Mouse (Mus musculus) thymus, adult 18-20 months (tissue): ENCODE measurements at regions not wholly inside any gene's neighbourhood (a gene's known extent, or its start where the extent isn't known, plus 50 kb on each side); places are given as distances from the start of the nearest gene placed in this dataset.

Source experiments
- DNase-seq, 2 experiments: peaks; one replicate each; pipeline ENCODE4 v3.0.0; 2022; ENCODE audit warnings: mixed read lengths in 2 of 2

DNA sequence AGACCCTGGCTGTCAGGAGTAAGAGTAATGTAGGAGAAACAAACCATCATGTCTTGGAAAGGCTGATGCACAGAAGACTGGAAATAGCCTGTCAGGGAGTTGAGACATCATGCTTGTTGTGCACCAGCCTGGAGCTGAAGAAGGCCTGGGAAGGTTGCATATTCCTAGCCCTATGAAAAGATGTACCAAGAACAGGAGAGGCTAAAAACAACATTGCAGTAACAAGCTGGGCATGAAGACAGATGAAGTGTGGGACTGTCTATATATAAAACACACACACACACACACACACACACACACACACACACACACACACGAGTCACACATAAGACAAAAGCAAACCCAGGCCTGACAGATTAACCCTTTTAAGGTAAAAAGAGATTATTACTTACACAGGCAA is 185.1 kb upstream of the Tmem72 start:
- DNase-seq = no peak

DNA sequence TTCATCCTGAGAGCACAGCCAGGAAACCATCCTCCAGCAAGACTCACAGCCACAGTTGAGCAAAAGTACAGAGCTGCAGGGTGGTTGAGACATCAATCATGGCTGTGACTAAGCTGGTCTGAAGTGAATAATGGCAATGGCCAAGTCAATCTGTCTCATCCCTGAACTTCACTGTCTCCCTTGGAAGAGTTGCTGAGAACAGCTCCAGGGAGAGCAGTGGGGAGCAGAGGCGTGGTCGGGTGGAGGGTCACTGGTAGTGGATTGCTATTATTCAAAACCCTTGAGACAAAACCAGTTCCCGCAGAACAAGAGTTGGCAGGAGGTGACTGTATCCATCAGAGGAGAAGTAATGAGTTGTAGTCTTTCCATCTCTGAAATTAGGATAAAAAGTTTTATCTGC is 185.7 kb upstream of the Tmem72 start:
- no peak for DNase-seq

DNA sequence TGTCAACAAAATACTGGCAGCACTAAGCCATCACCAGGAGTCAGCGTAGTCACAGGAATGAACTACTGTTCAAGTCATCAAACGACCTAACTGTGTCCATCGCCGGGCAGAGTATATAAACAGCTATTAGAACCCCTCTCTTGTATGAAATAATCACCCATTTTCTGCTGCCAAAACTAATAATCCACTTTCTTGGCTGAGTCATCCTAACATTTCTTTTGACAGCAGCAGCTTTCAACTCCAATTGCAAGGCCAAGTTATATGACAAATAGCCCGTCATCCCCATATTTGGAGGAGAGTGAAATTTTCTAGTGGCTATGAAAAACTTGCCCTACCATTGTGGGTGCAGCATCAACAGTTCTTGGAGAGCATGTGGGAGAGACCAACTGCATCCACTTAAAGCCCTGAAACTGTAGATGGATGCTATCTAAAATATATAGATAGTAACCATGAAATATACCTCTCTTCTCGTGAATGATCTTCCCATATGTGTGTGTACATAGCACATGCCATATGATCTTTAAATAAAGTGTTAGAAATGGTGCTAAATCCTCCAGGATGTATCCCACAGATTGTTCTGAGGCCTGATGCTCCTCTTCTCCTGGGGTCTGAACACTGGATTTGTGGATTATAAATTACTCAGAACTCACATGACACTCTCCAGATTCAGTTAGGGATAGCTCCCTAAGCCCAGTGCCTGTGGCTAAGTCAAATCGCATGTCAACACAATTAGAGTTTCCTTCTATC is 189.9 kb upstream of the Tmem72 start:
- no peak for DNase-seq

DNA sequence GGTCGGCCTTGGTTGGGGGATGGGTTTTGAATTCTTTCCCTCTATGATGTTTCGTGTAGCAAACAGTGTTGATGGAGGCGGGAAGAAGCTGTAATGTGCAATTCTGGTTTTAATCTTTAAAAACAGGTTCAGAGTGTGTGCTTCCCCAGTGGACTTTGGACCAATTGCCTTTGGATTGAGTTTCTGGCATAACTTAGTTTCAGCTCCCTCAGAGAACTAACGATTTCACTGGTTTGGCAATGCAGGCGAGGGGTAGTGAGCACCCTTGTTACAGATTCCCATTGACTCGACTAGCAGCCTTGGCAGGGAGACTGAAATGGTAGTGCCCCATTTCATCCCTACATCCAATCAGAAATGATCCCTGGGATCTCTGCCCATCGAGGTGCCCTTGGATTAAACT is 193.9 kb upstream of the Tmem72 start:
- DNase-seq = no peak

DNA sequence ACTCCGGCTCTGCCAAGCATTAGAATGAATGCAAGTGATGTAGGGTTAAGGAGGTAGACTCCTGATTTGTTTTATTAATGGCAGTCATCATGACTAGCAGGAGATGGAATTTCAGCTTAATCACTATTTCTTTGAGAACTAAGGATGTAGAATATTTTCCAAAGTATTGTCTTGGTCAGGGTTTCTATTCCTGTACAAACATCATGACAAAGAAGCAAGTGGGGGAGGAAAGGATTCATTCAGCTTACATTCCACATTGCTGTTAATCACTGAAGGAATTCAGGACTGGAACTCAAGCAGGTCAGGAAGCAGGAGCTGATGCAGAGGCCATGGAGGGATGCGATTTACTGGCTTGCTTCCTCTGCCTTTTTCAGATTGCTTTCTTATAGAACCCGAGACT is 195.4 kb upstream of the Tmem72 start:
- no peak for DNase-seq

DNA sequence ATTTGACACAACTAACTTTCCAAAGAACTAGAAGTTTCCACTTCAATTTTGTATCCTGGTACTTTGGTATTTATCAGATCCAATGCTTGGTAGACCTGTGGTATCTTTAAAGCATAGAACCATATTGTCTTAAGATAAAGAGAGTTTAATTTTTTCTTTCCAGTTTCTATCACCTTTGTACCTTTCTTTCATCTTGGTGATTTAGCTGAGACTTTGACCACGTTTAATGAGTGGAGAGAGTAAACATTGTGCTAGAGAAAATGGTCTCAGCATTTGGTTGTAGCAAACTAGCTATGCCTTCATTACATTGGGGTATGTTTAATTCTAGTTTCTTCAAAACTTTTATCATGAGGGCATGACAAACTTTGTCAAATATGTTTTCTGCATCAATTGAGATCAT is 197.4 kb upstream of the Tmem72 start:
- no peak for DNase-seq

DNA sequence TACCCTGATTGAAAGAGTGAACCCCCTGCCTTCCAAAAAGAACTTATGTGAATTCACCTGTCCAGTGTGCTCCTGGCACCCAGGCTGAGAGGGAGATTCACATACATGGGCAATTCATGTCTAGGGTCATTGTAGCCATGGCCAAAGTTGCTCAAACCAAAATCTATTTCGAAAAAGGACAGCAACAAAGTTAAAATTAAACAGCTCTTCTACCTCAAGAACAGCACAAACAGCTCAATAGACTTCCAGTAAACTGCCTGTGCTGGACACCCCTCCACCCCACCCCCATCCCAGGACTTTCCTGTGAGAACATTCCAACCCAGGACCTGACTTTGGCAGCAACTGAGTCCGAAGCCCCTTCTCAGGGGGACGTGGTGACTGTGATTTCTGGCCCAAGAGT is 218.3 kb upstream of the Tmem72 start:
- DNase-seq = no peak

DNA sequence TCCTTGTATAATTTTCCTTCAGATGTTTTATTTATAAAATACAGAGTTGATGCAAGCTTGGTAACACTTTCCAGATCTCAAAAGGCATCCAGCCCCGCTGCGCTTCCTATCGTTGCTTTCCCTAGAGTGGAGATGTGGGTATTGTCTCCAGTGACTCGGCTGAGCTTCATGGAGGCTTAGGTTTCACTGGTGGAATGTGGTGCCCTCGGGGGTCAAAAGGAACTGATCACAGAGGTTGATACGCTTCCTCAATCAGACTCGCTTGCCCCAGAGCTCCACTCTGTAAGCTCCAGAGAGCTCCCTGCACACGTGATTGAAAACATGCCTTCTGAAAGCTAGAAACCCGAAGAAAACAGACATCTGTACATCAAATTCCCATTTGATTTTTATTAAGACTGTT is 224.9 kb upstream of the Tmem72 start:
- no peak for DNase-seq

DNA sequence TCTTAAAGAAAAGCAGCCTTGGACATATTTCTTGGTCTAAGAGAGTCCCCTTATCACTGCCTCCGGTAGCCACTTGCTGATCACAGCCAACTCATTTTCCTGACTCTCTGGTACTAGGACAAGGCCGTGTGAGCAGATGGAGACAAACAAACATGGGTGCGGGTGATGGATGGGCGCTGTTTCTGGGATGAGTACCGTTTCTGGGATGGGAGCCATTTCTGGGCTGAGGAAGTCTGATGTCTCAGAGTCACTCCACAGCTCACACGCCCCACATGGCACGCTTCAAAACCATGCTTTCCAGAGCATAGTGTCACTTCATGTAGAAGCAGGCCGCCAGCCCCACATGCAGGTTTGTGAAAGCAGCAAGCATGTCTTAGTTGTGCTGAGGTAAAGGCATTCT is 225.6 kb upstream of the Cxcl12 start:
- no peak for DNase-seq

DNA sequence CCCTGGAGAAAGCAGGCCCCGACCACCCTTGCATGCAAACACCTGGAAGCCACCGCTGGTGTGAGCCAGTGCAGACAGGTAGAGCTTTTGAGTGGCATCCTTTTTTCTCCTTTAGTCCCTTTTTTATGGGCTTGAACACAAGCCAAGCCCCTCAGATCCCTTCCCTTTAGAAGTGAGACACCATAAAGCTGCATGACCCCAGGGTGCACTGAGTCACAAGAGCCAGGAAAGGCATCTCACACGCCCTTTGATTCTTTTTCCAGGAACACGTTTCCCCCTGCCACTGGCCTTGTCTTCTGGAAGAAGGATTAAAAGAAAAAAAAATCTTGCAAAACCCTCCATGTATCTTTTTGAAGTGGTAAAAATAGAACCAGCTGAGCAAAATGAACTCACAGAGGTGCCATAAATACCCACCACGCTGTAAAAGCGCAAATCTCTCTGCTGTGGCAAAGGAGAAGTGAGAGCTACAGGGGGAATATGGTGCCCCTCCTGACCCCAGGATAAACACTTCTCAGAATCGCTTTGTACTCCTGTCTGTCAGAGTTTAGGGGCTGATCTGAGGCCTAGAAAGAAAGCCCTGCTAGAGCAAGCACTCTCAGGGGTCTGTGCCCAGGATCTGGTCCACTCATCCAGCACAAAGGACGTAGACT is 222.1 kb upstream of the Cxcl12 start:
- no peak for DNase-seq

DNA sequence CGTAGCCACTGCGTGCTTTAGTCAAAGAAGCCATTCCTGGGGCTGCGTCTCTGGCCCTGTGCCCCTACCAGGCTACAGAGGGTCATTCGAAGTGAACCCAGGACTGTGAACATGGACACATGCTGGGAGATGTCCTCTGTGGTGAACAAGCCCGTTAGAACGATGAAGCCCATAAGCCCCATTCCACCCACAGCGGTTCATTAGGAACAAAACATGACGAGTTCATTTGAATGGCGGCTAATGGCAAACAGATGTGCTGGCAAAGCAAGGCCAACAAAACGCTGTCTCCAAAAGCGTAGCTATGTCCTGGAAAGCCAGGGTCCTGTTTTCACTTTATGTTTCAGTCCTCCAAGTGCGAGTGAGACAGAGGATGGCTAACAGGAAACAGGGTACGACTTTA is 208.7 kb upstream of the Cxcl12 start:
- no peak for DNase-seq

DNA sequence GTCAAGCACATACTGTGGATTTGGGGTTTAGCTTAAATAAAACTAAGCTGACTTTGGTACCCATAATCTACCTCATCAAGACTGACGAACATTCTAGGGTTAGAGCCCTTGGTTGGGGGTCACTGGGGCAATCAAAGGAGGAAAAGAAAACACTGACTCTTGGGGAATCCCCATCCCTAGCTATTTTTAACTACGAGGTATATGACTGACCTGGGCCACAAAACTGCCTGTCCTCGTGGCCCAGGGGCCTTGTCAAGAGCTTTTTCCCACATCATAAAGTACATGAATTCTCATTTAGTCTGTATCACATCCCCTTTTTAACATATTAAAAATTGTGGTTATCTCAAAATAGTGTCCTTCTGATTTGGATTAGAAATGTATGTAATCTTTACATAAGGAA is 207.7 kb upstream of the Cxcl12 start:
- no peak for DNase-seq

DNA sequence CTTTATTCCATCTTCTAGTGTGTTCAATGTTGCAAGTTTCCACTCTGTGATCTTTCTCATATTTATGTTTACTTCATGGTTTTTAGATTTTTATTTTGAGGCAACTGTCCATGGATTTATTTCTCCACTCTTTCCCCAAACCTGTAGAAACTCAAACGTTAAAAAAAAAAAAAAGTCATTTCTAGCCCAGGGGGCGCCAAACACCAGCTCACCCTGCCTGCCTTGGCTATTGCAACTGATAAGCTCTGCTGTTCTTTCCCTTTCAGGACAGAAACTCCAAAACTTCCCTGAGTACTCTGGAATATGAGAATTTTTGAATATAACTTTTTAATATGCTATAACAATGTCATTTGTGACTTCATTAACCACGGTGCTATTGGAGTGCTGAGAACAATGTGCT is 201.9 kb upstream of the Cxcl12 start:
- no peak for DNase-seq

DNA sequence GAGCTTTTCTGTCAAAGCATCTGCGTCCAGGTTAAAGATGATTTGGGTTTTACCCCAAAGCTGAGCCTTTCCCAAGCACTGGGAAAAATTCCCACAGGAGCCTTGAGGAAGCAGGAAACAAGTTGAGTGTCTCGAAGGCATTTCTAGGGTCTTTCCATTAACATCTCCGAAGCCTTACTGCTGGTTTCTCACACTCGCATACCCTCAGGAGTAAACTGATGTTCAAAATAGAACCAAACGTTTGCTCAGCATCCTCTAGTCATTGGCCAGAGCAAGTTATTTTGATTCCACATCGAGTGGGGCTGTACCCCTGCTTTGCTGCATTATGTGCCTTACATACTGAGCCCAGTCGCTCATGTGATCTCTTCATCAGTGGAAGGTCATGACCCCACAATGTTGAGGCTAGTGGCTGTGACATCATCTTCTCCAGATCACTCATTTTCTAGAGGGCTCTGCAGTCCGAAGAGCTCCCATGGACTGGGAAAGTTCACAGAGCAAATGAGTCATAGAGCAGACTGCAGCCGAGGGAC is 198.9 kb upstream of the Cxcl12 start:
- no peak for DNase-seq

DNA sequence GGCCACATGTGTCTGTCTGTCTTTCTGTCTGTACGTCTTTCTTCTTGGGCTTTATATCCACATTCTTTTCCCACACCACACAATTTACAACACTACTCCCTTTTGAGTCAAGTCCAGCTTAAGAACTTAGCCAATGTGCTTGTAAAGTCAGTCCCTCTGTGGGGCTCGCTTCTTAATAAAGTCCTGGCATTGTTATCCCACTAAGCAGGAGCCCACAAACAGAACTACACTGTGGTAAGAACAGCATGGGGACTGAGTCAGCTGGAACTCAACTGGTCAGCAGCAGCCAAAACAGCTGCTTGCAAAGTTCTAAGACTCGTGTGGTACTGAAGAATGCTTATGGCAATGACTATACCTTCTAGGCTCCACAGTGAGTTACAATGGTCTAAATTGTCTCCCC is 193.5 kb upstream of the Cxcl12 start:
- no peak for DNase-seq

DNA sequence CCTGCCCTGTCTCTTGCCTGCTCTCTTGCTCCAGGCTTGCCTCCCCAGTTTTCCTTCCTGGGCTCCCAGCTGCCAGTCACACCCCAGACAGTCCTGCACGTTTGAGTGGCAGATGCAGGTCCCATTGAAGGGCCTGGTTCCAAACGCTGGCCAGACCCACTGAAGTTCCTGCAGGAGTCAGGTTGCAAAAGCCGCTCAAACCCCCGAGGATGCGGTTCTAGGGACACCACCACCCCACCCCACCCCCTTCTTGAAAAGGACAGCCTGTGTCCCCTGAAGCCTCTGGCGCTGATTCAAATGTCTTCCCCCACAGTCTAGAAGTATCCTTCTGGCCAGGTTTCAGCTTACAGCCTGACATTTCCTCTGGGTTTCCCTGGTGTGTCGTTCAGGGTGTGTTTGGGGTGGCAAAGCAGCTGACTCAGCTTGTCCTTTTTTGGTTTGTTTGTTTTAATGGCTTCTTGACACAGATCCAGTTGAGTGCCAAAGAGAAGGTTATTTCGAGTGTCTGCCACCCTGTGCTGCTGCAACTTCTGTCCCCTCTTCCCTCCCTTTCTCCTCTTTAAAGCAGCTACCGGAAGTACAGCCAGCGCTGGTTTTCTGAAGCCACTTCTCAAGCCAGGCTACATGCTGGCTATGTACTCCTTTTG is 187.9 kb upstream of the Cxcl12 start:
- DNase-seq = no peak

DNA sequence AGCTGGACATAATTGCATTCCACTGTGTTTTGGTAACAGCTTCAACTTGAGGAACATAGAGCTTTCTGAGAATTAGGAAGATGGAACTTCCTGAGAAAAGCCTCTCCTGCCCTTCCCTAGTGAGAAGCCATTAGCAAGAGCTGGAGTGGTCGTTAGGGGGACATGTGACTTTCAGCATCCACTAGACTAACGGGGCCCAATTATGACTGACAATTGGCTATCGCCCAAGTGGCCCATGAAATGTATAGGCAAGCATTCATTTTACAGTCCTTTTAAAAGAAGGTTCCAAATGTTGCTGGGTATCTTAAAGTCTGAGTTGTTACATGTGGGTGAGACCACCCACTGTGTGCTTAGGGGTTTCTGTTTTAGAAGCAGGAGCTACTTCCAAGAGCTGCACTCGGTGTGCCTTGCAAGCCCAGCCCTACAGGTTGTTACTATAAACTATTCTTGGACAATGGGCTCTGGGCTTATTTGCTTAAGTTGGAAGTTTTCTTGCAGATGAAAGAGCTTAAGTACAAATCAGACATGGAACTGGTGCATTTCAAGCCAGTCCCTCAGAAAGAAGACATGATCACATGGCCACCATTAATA is 183.1 kb upstream of the Cxcl12 start:
- no peak for DNase-seq

DNA sequence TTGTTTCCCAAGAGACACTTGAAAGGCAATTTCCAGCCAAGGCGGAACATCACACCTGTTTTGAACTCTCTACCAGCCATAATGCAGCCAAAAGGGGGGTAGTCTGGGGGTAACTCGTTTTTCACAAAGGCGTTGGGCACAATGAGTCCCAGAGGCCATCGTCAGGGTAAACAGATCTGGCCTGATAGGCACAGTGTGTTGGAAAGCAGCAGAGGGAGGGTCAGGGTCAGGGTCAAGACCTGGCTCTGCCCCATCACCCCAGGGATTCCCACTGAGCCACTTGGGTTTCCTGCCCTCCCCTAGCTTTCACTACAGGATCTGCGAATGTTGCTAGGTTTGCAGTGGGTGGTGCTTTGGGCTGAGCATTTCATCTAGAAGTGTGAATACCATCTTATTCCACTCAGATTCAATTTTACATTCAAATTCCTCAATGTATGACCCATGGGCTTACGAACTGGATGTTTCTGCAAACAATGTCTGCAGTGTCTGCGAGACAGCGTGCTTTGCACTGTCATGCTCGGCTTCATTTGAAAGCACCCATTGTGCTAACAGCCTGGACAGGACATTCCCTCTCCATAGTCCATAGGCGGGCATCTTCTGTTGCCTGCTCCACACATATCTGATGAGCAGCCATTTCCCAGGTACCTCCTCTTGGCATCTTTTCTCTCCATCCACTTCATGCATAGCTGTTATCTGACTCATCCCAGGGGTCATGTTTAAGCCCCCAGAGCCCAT is 181.9 kb upstream of the Cxcl12 start:
- DNase-seq = no peak

DNA sequence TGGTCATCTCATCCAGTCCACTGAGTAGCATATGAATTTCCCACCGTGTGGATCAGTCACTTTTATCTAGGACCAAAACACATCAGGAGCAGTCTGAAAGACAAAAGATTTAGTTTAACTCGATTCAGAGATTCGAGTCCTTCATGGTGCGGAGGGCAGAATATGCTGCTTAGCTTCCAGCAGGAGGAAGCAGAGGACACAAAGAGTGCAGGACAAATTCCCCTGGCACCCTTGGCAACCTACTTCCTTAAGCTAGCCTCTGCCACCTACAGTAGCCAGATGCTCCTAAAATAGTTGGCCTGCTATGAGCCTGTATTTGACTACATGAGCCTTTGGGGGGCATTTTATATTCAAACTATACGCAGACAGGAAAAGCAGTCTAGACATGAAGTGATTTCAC is 181.1 kb upstream of the Cxcl12 start:
- no peak for DNase-seq

DNA sequence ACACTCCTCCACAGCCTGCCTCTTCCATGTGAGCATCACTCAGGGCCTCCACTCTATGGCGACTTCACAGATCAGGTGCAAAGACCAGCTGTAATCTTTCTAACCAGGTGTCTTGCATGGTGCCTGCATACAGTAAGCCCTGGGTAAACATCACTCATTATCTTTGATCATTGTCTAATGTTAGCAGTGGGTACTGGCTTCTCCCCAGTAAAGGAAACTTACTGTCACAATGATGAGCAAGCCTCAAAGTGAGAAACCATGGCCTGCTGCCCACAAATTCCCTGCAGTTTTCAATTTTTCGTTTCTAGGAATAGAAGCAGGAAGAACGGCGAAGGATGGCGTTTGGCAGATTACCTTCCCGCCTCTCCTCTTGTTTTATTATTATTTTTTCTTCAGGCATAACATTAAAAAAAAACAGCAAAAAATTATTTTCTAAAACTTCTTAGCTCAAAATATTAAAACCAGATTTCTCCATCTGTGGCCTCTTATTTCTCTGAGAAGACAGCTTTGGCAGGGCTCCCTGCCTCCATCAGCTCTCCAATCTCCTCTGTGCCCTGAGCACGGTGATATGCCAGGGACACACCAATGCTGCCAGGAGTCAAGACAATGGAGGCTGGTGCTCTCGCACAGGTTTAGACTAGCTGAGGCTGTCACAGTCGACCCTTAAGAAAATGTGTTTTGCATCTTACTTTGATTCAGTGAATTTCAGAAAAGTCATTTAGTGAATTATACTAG is 169.2 kb upstream of the Cxcl12 start:
- DNase-seq = no peak

DNA sequence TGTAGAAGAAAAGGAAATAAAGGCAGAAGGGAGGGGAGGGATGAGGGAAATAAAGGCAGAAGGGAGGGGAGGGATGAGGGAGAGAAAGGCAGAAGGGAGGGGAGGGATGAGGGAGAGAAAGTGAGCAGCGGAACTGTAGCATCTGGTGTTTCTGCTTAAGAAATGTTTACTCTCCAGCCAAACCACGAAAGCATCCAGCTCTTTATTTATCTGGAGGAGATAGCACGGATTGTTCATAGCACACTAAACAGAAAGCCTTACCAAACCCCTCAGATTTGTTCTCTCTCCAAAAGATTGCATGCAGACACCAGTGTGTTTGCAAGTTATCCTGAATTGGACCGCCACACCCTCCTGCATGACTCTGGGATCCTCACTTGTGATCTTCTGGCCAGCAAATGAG is 168.4 kb upstream of the Cxcl12 start:
- DNase-seq = no peak
